Mouse (Mus musculus) heart, postnatal 0 days (tissue): Measurements from ENCODE around the gene Agxt2.

Experiments
- CTCF ChIP-seq: IDR thresholded peaks from 2 replicates; pipeline ENCODE4 v1.5.1; 2016; ENCODE audit warnings: antibody characterized with exemption, control low read depth, low read depth
- EP300 ChIP-seq: IDR thresholded peaks from 2 replicates; pipeline ENCODE4 v1.6.1; 2016; ENCODE audit warnings: antibody characterized with exemption, low read depth

GRCm38 (mm10) chr15:10378338-10378959, 20.1 kb downstream of the Agxt2 start:
- TF ChIP-seq CTCF: no peak
- TF ChIP-seq EP300: no peak
